Mouse (Mus musculus) liver, adult 2 months (tissue): ENCODE data around the gene Tpx2. TPM values are rescaled to one million over a fixed set of nuclear protein-coding genes. Genes with fewer than 3 reads are reported as not detected.

ENCODE experiments used
- DNase-seq: peaks from one replicate; pipeline ENCODE4 v3.0.0-alpha.2; 2011; ENCODE audit warnings: low read depth, low spot score; ENCODE audit errors: extremely low read depth
- H3K27ac ChIP-seq: fragments of 200-500 bp; replicated peaks from 2 replicates; pipeline ENCODE4 v1.5.1; 2012; ENCODE audit warnings: low read depth, mild to moderate bottlenecking, control low read depth, inconsistent platforms, low read length; ENCODE audit not compliant: insufficient read depth
- H3K27me3 ChIP-seq: fragments of 200-500 bp; 2 replicates; pipeline ENCODE4 v1.6.1; 2012; ENCODE audit warnings: mild to moderate bottlenecking, moderate library complexity, low read length, inconsistent platforms; ENCODE audit not compliant: control insufficient read depth, insufficient read depth
- H3K36me3 ChIP-seq: fragments of 200-500 bp; 2 replicates; pipeline ENCODE4 v1.6.1; 2012; ENCODE audit warnings: low read length, inconsistent platforms; ENCODE audit not compliant: control insufficient read depth, insufficient read depth
- H3K4me1 ChIP-seq: fragments of 200-500 bp; 2 replicates; pipeline ENCODE4 v1.6.1; 2011; ENCODE audit warnings: low read length; ENCODE audit not compliant: control insufficient read depth, insufficient read depth
- H3K4me3 ChIP-seq: fragments of 200-500 bp; 2 replicates; pipeline ENCODE4 v1.5.1; 2011; ENCODE audit warnings: low read depth, mild to moderate bottlenecking, control low read depth, low read length, moderate library complexity; ENCODE audit not compliant: insufficient read depth
- H3K79me2 ChIP-seq: fragments of 200-500 bp; 2 replicates; pipeline ENCODE4 v1.6.1; 2012; ENCODE audit warnings: inconsistent platforms, mild to moderate bottlenecking, low read length, moderate library complexity; ENCODE audit not compliant: control insufficient read depth, insufficient read depth
- H3K9ac ChIP-seq: fragments of 200-500 bp; 2 replicates; pipeline ENCODE4 v1.6.1; 2012; ENCODE audit warnings: low read depth, mild to moderate bottlenecking, control low read depth, inconsistent platforms, low read length
- CTCF ChIP-seq: fragments of 200-500 bp; IDR thresholded peaks from 2 replicates; pipeline ENCODE4 v1.5.1; 2011; ENCODE audit warnings: low read depth, low read length, control low read depth
- POLR2A ChIP-seq: fragments of 200-500 bp; IDR thresholded peaks from 2 replicates; pipeline ENCODE4 v1.6.1; 2011; ENCODE audit warnings: low read length, control low read depth; ENCODE audit not compliant: insufficient read depth; ENCODE audit errors: extremely low read depth
- WGBS: fragments of 180-500 bp; shearing (Covaris S2); methylation state at CpG from one replicate; pipeline ENCODE4 v1.1.7; 2018; 5-methylcytosine and 5-hydroxymethylcytosine counted together
- polyA plus RNA-seq: library from polyadenylated mRNA; depleted of rRNA; stranded (reverse); fragments of >200 nt; gene quantifications from 2 replicates; pipeline ENCODE4 v1.2.3, GENCODE M21; 2012
- total RNA-seq: library from RNA; depleted of rRNA; stranded (reverse); fragments of >200 nt; gene quantifications from 2 replicates; pipeline ENCODE4 v1.2.3, GENCODE M21; 2014

Tpx2 gene
- total and polyA plus RNA-seq, 2 experiments, result 0.04 to 0.18 TPM

DNA sequence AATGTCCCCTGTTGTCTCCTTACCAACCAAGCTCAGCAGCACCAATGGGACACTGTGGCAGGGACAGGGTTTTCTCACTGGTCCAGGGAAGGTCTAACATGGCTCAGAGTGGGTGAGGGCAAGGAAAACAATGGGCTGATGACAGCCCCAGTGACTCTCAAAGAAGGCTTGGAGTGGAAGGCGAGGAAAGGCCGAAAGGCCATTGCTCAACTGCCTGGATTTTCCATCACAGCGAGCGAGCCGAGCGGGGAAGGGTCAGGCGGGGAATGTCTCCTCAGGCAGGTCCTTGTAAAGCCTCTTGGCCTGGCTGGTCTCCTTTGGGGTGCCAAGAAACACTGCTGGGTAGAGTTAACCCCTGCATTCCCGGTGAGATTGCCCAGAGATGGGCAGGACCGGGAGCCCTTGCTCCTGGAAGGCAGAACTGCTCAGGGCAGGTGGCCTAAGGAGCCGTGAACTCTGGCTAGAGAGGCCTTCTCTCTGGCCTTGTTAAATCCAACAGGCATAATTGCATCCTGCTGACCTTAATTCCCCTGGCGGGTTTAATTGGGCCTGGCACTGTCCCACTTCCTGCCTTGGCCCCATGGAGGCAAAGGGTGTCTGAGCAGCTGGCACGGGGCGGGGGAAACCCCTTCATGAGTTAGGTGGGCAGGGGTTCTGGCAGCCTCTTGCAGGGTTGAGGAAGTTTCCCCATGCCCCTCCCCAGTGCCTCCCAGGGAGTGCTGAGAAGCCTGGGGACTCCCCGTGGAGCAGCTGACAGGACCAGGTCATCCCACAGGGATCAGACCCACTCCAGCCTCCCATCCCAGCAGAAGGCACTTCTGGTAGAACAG, 59.6 kb downstream of the Tpx2 start:
- Histone ChIP-seq H3K79me2 (no peaks in the 10 kb centered on the region), H3K27me3 (no peaks in the 10 kb centered on the region), H3K27ac (no peak overlapping the region), H3K4me3 (no peak overlapping the region), H3K36me3 (no peaks in the 10 kb centered on the region), H3K9ac (no peak overlapping the region), H3K4me1 (no peaks in the 10 kb centered on the region)
- no peak for TF ChIP-seq POLR2A
- DNase-seq, result no peak
- WGBS, result 73% methylated on average over 14 of the region's 14 CpGs

DNA sequence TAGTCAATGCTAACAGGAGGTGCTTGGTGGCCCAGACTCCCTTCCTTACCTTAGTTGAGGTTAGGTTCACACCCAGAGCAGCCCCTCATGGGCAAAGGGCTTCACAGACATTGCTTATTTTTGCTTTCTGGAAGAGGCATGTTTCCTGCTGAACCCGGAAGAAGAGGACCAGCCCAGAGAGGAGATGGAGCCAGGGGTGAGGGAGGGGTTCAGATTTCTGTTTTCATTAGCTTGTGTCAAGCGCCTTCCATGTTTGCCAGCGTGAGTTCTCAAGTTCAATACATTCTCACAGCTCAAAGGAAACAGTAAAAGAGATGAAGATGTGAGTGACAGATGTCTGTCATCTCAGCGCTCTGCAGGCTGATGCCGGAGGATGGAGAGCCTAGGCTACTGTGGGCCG, 62.1 kb downstream of the Tpx2 start:
- no peak overlapping the region for H3K27ac ChIP-seq
- H3K79me2 ChIP-seq, result no peaks in the 10 kb centered on the region
- H3K27me3 ChIP-seq, result 0 out of 2 replicates have a peak, but pooled peaks cover 2% of the 10 kb centered on the region
- H3K4me3 ChIP-seq, result no peak overlapping the region
- H3K9ac ChIP-seq, result no peak overlapping the region
- no peak for DNase-seq
- H3K4me1 ChIP-seq, result no peaks in the 10 kb centered on the region
- TF ChIP-seq CTCF (no peak), POLR2A (no peak)
- H3K36me3 ChIP-seq, result no peaks in the 10 kb centered on the region
- 70% methylated on average over 6 of the region's 6 CpGs for WGBS

DNA sequence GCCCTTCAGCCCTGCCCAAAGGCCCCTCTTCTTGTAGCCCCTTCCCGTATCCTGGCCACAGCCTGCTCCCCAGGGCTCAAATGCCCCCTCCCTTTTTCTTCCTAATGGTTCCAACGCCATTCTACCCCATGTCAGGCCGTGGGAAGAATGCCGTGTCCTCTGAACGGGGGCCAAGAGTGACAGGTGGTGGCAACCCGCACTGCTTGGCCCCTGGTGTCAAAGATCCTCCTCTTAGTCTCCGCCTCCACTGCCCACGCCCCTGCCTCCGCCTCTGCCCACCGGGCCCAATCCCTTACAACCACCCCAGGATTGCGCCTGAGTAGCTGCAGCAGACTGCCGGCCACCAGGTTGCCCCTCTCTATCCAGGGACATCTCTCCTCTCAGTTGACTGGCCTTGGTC, 63.3 kb downstream of the Tpx2 start, which contains the start of gene Mylk2:
TSS of gene Mylk2 (plus strand) at position 322 of the 400 bp plus-strand sequence.
- TF ChIP-seq CTCF (no peak), POLR2A (no peak)
- 0 out of 2 replicates have a peak, but pooled peaks cover 2% of the 10 kb centered on the region for H3K27me3 ChIP-seq
- 24% methylated on average over 12 of the region's 12 CpGs for WGBS
- H3K9ac ChIP-seq, result no peak within 1 kb of the TSS
- H3K36me3 ChIP-seq, result no peaks in the 10 kb centered on the region
- H3K4me3 ChIP-seq, result no peak within 1 kb of the TSS
- no peak within 1 kb of the TSS for H3K27ac ChIP-seq
- no peaks in the 10 kb centered on the region for H3K79me2 ChIP-seq
- H3K4me1 ChIP-seq, result no peaks in the 10 kb centered on the region
- no peak for DNase-seq

DNA sequence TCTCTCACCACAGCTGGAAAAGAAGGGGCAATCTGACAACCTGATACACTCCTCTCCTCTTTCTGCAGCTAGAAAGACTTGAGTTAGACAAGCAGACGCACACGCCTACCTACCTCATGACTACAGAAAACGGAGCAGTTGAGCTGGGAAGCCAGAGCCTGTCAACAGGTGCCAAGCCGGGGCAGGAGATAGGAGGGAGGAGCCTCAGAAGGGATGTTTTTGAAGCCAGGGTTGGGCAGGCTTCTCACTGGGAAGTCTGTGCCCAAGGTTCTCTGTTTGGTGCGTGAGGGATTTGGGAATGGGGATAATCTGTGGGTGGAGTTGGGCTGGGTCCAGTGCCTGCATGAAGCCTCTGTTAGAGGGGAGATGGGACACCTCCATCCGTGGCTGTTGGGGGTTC, 63.7 kb downstream of the Tpx2 start:
- TF ChIP-seq POLR2A (no peak), CTCF (no peak)
- no peak overlapping the region for H3K4me3 ChIP-seq
- H3K4me1 ChIP-seq, result no peaks in the 10 kb centered on the region
- H3K9ac ChIP-seq, result no peak overlapping the region
- H3K36me3 ChIP-seq, result no peaks in the 10 kb centered on the region
- DNase-seq, result no peak
- H3K27ac ChIP-seq, result no peak overlapping the region
- H3K27me3 ChIP-seq, result 0 out of 2 replicates have a peak, but pooled peaks cover 2% of the 10 kb centered on the region
- WGBS, result 35% methylated on average over 6 of the region's 6 CpGs
- H3K79me2 ChIP-seq, result no peaks in the 10 kb centered on the region

DNA sequence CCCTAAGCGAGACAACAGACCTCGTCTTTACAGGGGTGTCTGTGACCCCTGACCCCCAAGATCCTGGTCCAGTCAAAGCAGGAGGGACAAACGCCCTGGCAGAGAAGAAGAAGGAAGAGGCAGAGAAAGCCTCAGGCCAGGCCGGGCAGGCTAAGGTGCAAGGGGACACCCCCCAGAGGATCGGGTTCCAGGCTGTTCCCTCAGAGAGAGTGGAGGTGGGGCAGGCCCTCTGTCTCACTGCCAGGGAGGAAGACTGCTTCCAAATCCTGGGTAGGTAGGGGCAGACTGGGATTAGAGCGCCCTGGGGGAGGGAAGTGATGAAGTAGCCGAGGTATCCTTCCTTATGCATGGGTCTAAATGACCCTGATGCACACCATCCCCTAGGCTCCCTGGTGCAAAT, 65.7 kb downstream of the Tpx2 start:
- no peak for DNase-seq
- H3K79me2 ChIP-seq, result no peaks in the 10 kb centered on the region
- H3K36me3 ChIP-seq, result no peaks in the 10 kb centered on the region
- H3K4me3 ChIP-seq, result no peak overlapping the region
- no peak overlapping the region for H3K9ac ChIP-seq
- no peak overlapping the region for H3K27ac ChIP-seq
- H3K27me3 ChIP-seq, result 0 out of 2 replicates have a peak, but pooled peaks cover 2% of the 10 kb centered on the region
- TF ChIP-seq CTCF, result no peak
- TF ChIP-seq POLR2A, result no peak
- WGBS, result 40% methylated on average over 7 of the region's 7 CpGs
- H3K4me1 ChIP-seq, result no peaks in the 10 kb centered on the region
